Mouse (Mus musculus): ENCODE data around the gene Kcnip4.

DNA sequence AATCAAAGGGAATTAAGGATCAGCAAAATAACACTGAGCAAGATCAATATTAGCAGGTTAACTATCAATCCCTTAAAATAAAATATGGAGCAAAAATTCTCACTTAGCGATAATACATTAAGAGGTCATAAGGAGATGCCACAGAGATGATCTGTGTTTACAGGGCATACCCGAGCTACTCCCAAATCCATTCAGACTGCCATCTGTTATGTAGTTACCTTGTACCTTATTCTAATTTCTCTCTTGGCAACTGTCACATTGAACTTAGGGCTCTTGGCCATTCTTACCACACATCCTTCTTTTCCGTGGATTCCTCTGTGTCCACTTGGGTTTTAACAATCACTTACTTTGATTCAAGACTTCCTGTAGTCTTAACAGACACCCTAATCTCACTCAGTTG, 71.6 kb downstream of the Kcnip4 start:
- TF ChIP-seq TCF12 (IDR thresholded peaks at IDR 0.05; ENCODE audit: insufficient read depth, poor library complexity, severe bottlenecking) (no peak), POLR2A (IDR thresholded peaks at IDR 0.05; ENCODE audit: insufficient read length, low read depth) (no peak), CEBPB (IDR thresholded peaks at IDR 0.05; ENCODE audit: insufficient read depth, poor library complexity, severe bottlenecking) (no peak), E2F4 (IDR thresholded peaks at IDR 0.05; ENCODE audit: insufficient read depth) (no peak)

Data from myocyte (in vitro differentiated cells).